Comparison of ENCODE assay signal across 8 mouse cellular contexts in the genomic region with DNA sequence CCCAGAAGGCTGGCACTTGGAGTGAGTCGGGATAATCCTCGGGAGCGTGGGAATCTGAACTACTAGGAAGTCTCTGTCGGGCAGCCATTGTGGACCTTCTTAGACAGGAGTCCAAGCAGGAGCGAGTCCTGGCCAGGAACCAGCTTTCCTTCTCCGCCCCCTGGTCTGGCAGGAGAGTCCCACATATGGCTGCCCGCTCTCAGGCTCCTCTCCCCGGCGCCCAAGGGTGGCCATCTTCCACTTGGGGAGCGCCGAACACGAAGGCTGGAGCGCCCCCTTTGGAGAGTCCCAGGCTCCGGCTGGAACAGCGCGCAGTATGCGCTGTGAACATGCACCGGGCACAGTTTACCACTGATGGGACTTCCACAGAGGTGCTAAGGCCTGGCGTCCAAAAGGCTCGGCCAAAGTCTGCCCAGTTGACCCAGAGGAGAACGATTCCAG. TPM values are rescaled to one million over a fixed set of nuclear protein-coding genes. Genes with fewer than 3 reads are reported as not detected.
DNase-seq lines count a peak whose midpoint lies in the region; ATAC-seq and TF ChIP-seq lines count a peak whose summit lies in the region.

No protein-coding gene starts in this region.

- H3K9ac ChIP-seq in heart, embryonic 15.5 days, result peak overlapping the region; percentile 62
- H3K9ac ChIP-seq in liver, embryonic 13.5 days, result peak overlapping the region; percentile 73
- peak overlapping the region; percentile 93 for H3K9ac ChIP-seq in neural tube, embryonic 11.5 days (ENCODE audit: low read length)
- H3K9ac ChIP-seq in stomach, postnatal 0 days (ENCODE audit: low read length), result peak overlapping the region; percentile 69

- peak; percentile 61 for ATAC-seq in heart, embryonic 15.5 days (replicated peaks; ENCODE audit: insufficient number of reproducible peaks, insufficient read depth, low FRiP score, low read depth)
- peak; percentile 71 for ATAC-seq in liver, embryonic 13.5 days (ENCODE audit: low read depth)
- ATAC-seq in neural tube, embryonic 11.5 days (ENCODE audit: insufficient read depth, low FRiP score, low TSS enrichment), result peak; percentile 52
- peak; percentile 88 for ATAC-seq in stomach, postnatal 0 days (ENCODE audit: low FRiP score, low TSS enrichment)

- peak overlapping the region; percentile 31 for H3K27ac ChIP-seq in brown adipose tissue, adult 24 weeks (replicated peaks; ENCODE audit: low read depth, low read length)
- H3K27ac ChIP-seq in forebrain, embryonic 10.5 days, result peak overlapping the region; percentile 99
- H3K27ac ChIP-seq in heart, embryonic 15.5 days, result peak overlapping the region; percentile 83
- H3K27ac ChIP-seq in liver, embryonic 13.5 days, result peak overlapping the region; percentile 83
- peak overlapping the region; percentile 97 for H3K27ac ChIP-seq in neural tube, embryonic 11.5 days (ENCODE audit: low read depth, low read length)
- peak overlapping the region; percentile 88 for H3K27ac ChIP-seq in stomach, postnatal 0 days (replicated peaks)

- TF ChIP-seq CTCF in E14TG2a.4 (conservative IDR thresholded peaks at IDR 0.05; ENCODE audit: low read length), result peak; percentile 45
- TF ChIP-seq CTCF in stomach, postnatal 0 days (IDR thresholded peaks at IDR 0.05; ENCODE audit: low read depth), result peak; percentile 82

- peaks cover 20% of the 10 kb centered on the region for H3K27me3 ChIP-seq in E14TG2a.4 (ENCODE audit: insufficient read depth, low read length)
- no peaks in the 10 kb centered on the region for H3K27me3 ChIP-seq in forebrain, embryonic 10.5 days (ENCODE audit: poor library complexity, severe bottlenecking)
- no peaks in the 10 kb centered on the region for H3K27me3 ChIP-seq in heart, embryonic 15.5 days
- H3K27me3 ChIP-seq in liver, embryonic 13.5 days, result no peaks in the 10 kb centered on the region
- H3K27me3 ChIP-seq in neural tube, embryonic 11.5 days (ENCODE audit: control insufficient read depth, insufficient read depth, low read length), result no peaks in the 10 kb centered on the region
- H3K27me3 ChIP-seq in stomach, postnatal 0 days (ENCODE audit: control insufficient read depth, insufficient read depth, low read length), result no peaks in the 10 kb centered on the region

- peak overlapping the region; percentile 84 for H3K4me2 ChIP-seq in heart, embryonic 15.5 days
- peak overlapping the region; percentile 94 for H3K4me2 ChIP-seq in liver, embryonic 13.5 days
- H3K4me2 ChIP-seq in neural tube, embryonic 11.5 days (ENCODE audit: low read depth), result peak overlapping the region; percentile 89
- peak overlapping the region; percentile 74 for H3K4me2 ChIP-seq in stomach, postnatal 0 days (replicated peaks; ENCODE audit: low read depth)

- H3K4me1 ChIP-seq in E14TG2a.4 (replicated peaks; ENCODE audit: low read depth, low read length), result peaks cover 44% of the 10 kb centered on the region
- H3K4me1 ChIP-seq in brown adipose tissue, adult 24 weeks (ENCODE audit: control insufficient read depth, insufficient read depth, insufficient read length, low read length), result no peaks in the 10 kb centered on the region
- H3K4me1 ChIP-seq in forebrain, embryonic 10.5 days, result peaks cover 57% of the 10 kb centered on the region
- H3K4me1 ChIP-seq in heart, embryonic 15.5 days (replicated peaks), result peaks cover 23% of the 10 kb centered on the region
- H3K4me1 ChIP-seq in liver, embryonic 13.5 days (replicated peaks), result peaks cover 99% of the 10 kb centered on the region
- peaks cover 22% of the 10 kb centered on the region for H3K4me1 ChIP-seq in neural tube, embryonic 11.5 days (ENCODE audit: control insufficient read depth, insufficient read depth, low read length)
- H3K4me1 ChIP-seq in stomach, postnatal 0 days (replicated peaks; ENCODE audit: control insufficient read depth, insufficient read depth), result no peaks in the 10 kb centered on the region

- WGBS in forebrain, embryonic 10.5 days, result under 1% methylated on average over 21 of the region's 21 CpGs
- WGBS in heart, embryonic 15.5 days, result under 1% methylated on average over 21 of the region's 21 CpGs
- under 1% methylated on average over 21 of the region's 21 CpGs for WGBS in liver, embryonic 13.5 days (ENCODE audit: insufficient replicate concordance)
- WGBS in neural tube, embryonic 11.5 days, result 0% methylated on average over 21 of the region's 21 CpGs
- under 1% methylated on average over 21 of the region's 21 CpGs for WGBS in stomach, postnatal 0 days

- no peak for TF ChIP-seq EP300 in stomach, postnatal 0 days (optimal IDR thresholded peaks at IDR 0.05)

- H3K36me3 ChIP-seq in E14TG2a.4 (ENCODE audit: insufficient read depth, low read length), result peaks cover 39% of the 10 kb centered on the region
- H3K36me3 ChIP-seq in forebrain, embryonic 10.5 days (replicated peaks), result peaks cover 41% of the 10 kb centered on the region
- no peaks in the 10 kb centered on the region for H3K36me3 ChIP-seq in heart, embryonic 15.5 days
- peaks cover 28% of the 10 kb centered on the region for H3K36me3 ChIP-seq in liver, embryonic 13.5 days
- peaks cover 4% of the 10 kb centered on the region; the same call in 1 of the 2 replicates for H3K36me3 ChIP-seq in neural tube, embryonic 11.5 days (ENCODE audit: control insufficient read depth, insufficient read depth, low read length)
- H3K36me3 ChIP-seq in stomach, postnatal 0 days (ENCODE audit: control insufficient read depth, insufficient read depth, low read length), result no peaks in the 10 kb centered on the region

- no peaks in the 10 kb centered on the region for H3K9me3 ChIP-seq in E14TG2a.4 (ENCODE audit: low read length)
- no peaks in the 10 kb centered on the region for H3K9me3 ChIP-seq in forebrain, embryonic 10.5 days
- no peaks in the 10 kb centered on the region for H3K9me3 ChIP-seq in heart, embryonic 15.5 days (replicated peaks)
- H3K9me3 ChIP-seq in liver, embryonic 13.5 days (replicated peaks), result no peaks in the 10 kb centered on the region
- H3K9me3 ChIP-seq in neural tube, embryonic 11.5 days (ENCODE audit: control insufficient read depth, low read length), result no peaks in the 10 kb centered on the region
- no peaks in the 10 kb centered on the region for H3K9me3 ChIP-seq in stomach, postnatal 0 days (ENCODE audit: control insufficient read depth, low read length)

- H3K4me3 ChIP-seq in E14TG2a.4 (replicated peaks; ENCODE audit: low read length), result peak overlapping the region; percentile 89
- peak overlapping the region; percentile 74 for H3K4me3 ChIP-seq in brown adipose tissue, adult 24 weeks (ENCODE audit: insufficient read depth, low read depth, low read length)
- peak overlapping the region; percentile 89 for H3K4me3 ChIP-seq in forebrain, embryonic 10.5 days
- H3K4me3 ChIP-seq in heart, embryonic 15.5 days, result peak overlapping the region; percentile 67
- H3K4me3 ChIP-seq in liver, embryonic 13.5 days (replicated peaks), result peak overlapping the region; percentile 76
- peak overlapping the region; percentile 94 for H3K4me3 ChIP-seq in neural tube, embryonic 11.5 days (ENCODE audit: low read depth, low read length)
- H3K4me3 ChIP-seq in stomach, postnatal 0 days (ENCODE audit: low read depth, low read length), result peak overlapping the region; percentile 67

- DNase-seq in forebrain, embryonic 10.5 days (ENCODE audit: extremely low spot score, low spot score), result peak; percentile 81
- DNase-seq in kidney, postnatal 25 days, result peak; percentile 88 to 93
- DNase-seq in liver, embryonic 13.5 days, result peak; percentile 75
- DNase-seq in neural tube, embryonic 11.5 days (ENCODE audit: low spot score), result peak; percentile 84
- DNase-seq in stomach, postnatal 0 days (ENCODE audit: low spot score), result peak; percentile 92

RNA-seq across cellular contexts. Expression of gene Fads2, which starts 0.9 kb away (rescaled TPM):
- 7.1 and 9.6 TPM in 2 replicates for polyA plus RNA-seq in brown adipose tissue, adult 24 weeks (2012; ENCODE audit: insufficient read depth, insufficient read length, missing spikeins)
- 188 and 201 TPM in 2 replicates for polyA plus RNA-seq in forebrain, embryonic 10.5 days (2016; fragmentation: Nextera tagmentation; extraction: Ambion mirVana)
- polyA plus RNA-seq in heart, embryonic 15.5 days (2015; fragmentation: Nextera tagmentation; extraction: Ambion mirVana), result 29.3 and 48.4 TPM in 2 replicates
- polyA plus RNA-seq in liver, embryonic 13.5 days (2015; fragmentation: Nextera tagmentation; extraction: Ambion mirVana), result 66.8 and 76.0 TPM in 2 replicates
- 48.9 and 57.1 TPM in 2 replicates for polyA plus RNA-seq in neural tube, embryonic 11.5 days (2014; fragmentation: Nextera tagmentation; extraction: Ambion mirVana)
- polyA plus RNA-seq in stomach, postnatal 0 days (2015; fragmentation: Nextera tagmentation; extraction: Ambion mirVana), result 34.6 and 35.3 TPM in 2 replicates

RNA-seq across cellular contexts. Expression of gene Fads3, which starts 59.3 kb away (rescaled TPM):
- 31.1 and 34.2 TPM in 2 replicates for polyA plus RNA-seq in brown adipose tissue, adult 24 weeks (2012; ENCODE audit: insufficient read depth, insufficient read length, missing spikeins)
- polyA plus RNA-seq in forebrain, embryonic 10.5 days (2016; fragmentation: Nextera tagmentation; extraction: Ambion mirVana), result 4.6 and 5.5 TPM in 2 replicates
- 39.4 and 43.9 TPM in 2 replicates for polyA plus RNA-seq in heart, embryonic 15.5 days (2015; fragmentation: Nextera tagmentation; extraction: Ambion mirVana)
- 5.3 and 7.3 TPM in 2 replicates for polyA plus RNA-seq in liver, embryonic 13.5 days (2015; fragmentation: Nextera tagmentation; extraction: Ambion mirVana)
- 6.1 and 6.2 TPM in 2 replicates for polyA plus RNA-seq in neural tube, embryonic 11.5 days (2014; fragmentation: Nextera tagmentation; extraction: Ambion mirVana)
- 27.5 and 31.2 TPM in 2 replicates for polyA plus RNA-seq in stomach, postnatal 0 days (2015; fragmentation: Nextera tagmentation; extraction: Ambion mirVana)

Comparison
In these comparisons a context has a peak if more than half of its experiments do, and no peak if none do; other contexts are left out.
1. Peak in every context shown above with its lines: DNase-seq, ATAC-seq, H3K4me3 ChIP-seq and H3K27ac ChIP-seq.
2. H3K27ac ChIP-seq: peak in every context shown above with its lines; median percentile 99 in forebrain, embryonic 10.5 days; 97 in neural tube, embryonic 11.5 days; 88 in stomach, postnatal 0 days; 83 in heart, embryonic 15.5 days; 83 in liver, embryonic 13.5 days; 31 in brown adipose tissue, adult 24 weeks.